Mouse (Mus musculus) natural killer cell, adult 2 months (primary cell): ENCODE results near the gene Olfr69.
"Not testable (repeated sequence)": the region's sequence is repeated elsewhere in the genome, so short reads cannot be mapped to it uniquely, and the experiment has no call there.

Experiments used
- DNase-seq, 2 experiments: peaks; one replicate each; pipeline ENCODE4 v3.0.0; 2022; ENCODE audit warnings: low spot score in 2 of 2

The Olfr69 gene

GRCm38 (mm10) chr7:103771494-103771893 is at the start of gene Olfr69:
Olfr69 (minus strand) TSS chr7:103771594.
- no peak for DNase-seq

GRCm38 (mm10) chr7:103815085-103815484 is 43.7 kb upstream of the Olfr69 start:
- not testable (repeated sequence) for DNase-seq

GRCm38 (mm10) chr7:103813766-103814165 is 42.4 kb upstream of the Olfr69 start, which contains the start of gene Hbb-bt:
Hbb-bt (minus strand) TSS chr7:103813996.
- no peak for DNase-seq

DNA sequence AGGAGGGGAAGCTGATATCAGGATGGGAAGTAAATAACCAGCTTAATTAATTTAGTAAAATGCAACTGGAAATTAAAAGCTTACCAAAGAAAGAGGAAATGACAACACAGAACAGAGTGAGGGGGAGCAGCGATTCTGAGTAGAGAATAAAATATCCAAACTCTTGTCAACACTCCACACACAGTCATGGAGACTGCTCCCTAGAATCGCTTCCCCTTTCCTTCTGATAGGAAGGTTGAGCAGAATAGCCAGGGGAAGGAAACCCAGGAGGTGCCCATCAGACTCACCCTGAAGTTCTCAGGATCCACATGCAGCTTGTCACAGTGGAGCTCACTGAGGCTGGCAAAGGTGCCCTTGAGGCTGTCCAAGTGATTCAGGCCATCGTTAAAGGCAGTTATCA is 41.8 kb upstream of the Olfr69 start:
- not testable (repeated sequence) for DNase-seq

DNA sequence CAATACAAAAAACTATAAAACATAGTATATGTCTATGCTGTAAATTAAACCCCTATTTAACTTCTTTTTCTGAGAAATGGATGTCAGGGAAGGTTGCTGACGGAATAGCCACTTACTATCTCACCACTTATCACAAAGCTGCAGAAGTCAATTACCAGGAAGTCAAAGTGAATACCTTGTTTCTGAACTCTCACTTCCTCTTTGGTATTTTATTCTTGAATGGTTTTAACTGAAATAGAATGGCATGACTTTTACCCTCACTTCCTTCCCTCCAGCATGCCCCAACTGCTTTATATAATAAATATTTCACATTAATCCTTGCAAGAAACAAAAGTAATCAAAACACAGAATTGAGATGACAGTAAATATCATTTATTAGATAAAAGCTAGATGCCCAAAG is 40.8 kb upstream of the Olfr69 start:
- no peak for DNase-seq

DNA sequence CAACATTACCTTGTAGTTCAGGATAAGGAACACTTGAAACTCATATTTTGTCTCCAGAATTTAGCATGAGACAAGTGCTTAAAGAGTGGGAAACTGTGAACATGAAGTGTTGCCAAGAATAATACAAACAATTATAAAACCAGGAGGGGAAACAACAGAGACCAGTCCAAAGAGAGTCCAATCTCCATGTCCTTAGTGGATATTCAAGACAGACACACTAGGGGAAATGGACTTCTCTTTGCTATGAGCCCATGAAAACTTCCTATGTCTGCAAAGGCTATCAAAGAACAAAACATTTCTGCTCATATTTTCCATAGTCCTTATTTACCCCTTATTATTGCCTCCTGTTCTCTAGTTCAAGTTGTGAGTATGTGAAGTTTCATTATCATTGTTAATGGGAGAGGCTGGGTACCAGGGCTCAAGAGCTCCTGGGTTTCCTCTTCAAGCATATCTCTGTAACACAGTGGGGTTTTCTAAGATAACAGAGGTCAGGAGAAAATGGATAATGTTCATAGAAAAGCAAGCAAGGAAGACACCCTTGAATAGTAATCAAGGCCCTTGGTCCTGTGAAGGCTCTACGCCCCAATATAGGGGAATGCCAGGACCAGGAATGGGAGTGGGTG is 39.9 kb upstream of the Olfr69 start:
- no peak for DNase-seq

- no peak for DNase-seq
Measured at GRCm38 (mm10) chr7:103810746-103811145, 39.4 kb upstream of the Olfr69 start.

GRCm38 (mm10) chr7:103810296-103810695 is 38.9 kb upstream of the Olfr69 start:
- DNase-seq = no peak

GRCm38 (mm10) chr7:103809801-103810155 is 38.4 kb upstream of the Olfr69 start:
- DNase-seq = no peak

- no peak for DNase-seq
Measured at GRCm38 (mm10) chr7:103808971-103809800, 37.8 kb upstream of the Olfr69 start.

GRCm38 (mm10) chr7:103808120-103808519 is 36.7 kb upstream of the Olfr69 start:
- not testable (repeated sequence) for DNase-seq

DNA sequence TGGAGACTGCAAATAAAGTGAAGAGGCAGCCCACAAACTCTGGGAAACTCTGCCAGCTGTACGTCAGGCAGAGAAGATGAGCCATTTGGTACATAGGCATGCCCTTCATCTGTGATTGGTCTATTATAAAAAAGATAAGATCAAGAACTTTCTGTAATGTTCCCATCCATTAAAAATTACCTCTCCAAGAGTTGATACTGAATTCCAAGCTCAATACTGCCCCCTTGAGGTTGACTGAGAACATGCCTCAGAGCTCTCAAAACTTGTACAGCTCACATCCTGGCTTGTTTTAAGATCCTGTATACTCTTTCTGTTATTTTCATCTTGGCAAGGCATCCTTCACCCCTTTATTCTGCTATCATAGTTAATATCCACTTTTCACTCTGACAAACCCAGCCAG is 35.5 kb upstream of the Olfr69 start:
- DNase-seq = no peak

DNA sequence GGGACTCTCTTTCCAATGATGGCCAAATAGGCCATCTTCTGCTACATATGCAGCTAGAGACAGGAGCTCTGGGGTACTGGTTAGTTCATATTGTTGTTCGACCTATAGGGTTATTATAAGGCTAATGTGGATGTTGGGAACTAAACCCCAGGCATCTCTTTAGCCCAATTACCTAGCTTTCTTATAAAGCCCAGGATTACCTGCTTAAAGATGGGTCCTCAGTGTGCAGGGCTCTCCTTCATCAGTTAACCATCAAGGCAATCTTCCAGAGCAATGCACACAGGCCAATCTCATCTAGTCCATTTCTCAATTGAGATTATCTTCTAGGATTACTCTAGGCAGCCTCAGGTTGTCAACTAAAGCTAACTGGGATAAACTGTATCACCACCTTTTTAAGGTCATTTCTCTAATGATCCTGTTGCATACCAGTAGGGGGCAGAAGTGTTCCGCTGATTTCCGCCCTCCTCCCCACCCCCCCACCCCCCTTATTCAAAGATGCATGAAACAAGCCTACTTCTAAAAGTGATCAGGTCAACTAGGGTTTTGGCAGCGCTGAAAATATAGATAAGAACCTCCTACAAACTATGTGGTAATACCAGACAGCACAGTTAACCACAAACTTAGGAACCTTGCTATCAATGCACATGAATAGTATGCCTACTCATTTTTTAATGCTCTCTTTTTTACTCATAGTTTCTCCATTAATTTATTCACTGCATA is 21.4 kb upstream of the Olfr69 start:
- DNase-seq = no peak

DNA sequence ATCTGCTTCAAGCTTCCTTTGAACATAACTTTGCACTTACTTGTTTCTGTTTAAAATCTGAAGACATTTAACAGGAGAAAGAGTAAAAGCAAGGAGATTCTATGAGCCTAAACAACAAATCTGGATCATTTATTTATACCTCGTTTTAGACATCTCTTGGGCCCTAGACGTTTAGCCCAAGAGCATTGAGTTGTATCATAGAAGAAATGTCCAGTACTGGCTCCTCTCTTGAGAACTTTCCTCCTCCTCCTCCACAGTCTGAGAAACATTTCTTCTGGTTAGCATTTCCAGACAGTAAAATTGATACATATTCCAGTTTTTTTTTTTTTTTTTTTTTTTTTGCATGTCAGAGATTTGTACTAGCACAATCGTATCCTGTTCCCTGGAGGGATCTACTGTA is 20.3 kb upstream of the Olfr69 start, which contains the start of gene Olfr67:
Gene Olfr67, minus strand, starts transcription at position 101 of the 400 bp plus-strand sequence.
- no peak for DNase-seq

DNA sequence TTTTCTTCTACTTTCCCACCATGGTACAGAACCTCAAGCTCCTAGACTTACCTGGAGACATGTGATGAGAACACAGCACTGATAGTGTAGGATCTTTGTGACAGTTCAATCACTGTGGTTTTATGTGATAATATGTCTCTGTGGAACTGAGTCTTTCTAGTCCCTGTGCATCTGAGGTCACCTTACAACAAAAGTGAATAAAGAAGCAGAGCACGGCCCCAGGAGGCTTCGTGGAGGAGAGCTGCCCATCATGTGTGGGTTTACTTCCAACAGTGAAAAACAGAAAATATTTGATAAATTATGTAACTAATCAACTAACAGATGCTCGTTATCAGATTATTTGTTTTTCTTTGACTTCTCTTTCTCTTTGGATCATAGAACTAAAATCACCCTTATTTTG is 8.2 kb upstream of the Olfr69 start, which contains the start of gene Olfr68:
Gene Olfr68, minus strand, starts transcription at position 101 of the 400 bp plus-strand sequence.
- no peak for DNase-seq

DNA sequence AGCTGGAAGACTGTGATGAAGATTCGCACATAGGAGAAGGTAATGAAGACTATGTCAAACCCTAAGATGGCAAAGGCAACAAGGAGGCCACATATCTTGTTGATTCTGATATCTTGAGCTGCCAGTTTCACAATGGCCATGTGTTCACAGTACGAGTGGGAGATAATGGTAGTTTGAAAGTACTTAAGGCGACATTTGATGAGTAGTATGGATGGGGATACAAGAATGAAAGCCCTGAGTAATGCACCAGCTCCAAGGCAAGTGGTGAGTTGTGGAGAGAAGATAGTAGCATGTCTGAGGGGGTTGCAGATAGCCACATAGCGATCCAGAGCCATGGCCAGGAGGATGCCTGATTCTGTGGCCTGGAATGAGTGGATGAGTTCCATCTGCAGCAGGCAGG is 6.3 kb upstream of the Olfr69 start:
- not testable (repeated sequence) for DNase-seq

DNA sequence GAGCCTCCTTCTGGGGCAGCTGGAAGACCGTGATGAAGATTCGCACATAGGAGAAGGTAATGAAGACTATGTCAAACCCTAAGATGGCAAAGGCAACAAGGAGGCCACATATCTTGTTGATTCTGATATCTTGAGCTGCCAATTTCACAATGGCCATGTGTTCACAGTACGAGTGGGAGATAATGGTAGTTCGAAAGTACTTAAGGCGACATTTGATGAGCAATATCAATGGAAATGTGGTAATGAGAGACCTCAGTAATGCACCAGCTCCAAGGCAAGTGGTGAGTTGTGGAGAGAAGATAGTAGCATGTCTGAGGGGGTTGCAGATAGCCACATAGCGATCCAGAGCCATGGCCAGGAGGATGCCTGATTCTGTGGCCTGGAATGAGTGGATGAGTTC is 3.7 kb downstream of the Olfr69 start:
- not testable (repeated sequence) for DNase-seq

- not testable (repeated sequence) for DNase-seq
Measured at GRCm38 (mm10) chr7:103762212-103762611, 9.2 kb downstream of the Olfr69 start.

GRCm38 (mm10) chr7:103757233-103757632 is 14.2 kb downstream of the Olfr69 start, which contains the start of gene Olfr630:
Olfr630 (minus strand) TSS chr7:103757333.
- DNase-seq = no peak

- no peak for DNase-seq
Measured at GRCm38 (mm10) chr7:103744843-103745242, 26.6 kb downstream of the Olfr69 start, which contains the start of gene Olfr629. Olfr629 (minus strand) TSS chr7:103744943.

DNA sequence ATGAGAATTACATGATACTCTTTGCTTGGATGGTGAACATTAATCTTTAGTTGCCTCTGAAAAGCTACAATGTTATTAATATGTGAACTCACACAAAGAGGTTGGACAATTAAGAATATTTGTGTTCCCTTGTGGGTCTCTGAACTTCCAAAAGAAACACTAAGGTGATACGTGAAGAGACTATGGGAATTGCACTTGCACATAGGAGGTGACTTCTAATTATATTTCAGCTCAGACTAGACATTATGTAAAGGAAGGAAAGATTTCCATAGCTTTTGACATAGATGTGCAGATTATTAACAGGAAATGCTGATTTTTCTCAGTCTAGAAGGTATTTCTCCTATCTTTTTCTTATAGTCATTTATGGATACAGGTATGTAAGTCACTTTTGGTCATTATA is 41.3 kb downstream of the Olfr69 start, which contains the start of gene Olfr628:
Gene Olfr628, plus strand, starts transcription at position 301 of the 400 bp plus-strand sequence.
- DNase-seq = no peak

DNA sequence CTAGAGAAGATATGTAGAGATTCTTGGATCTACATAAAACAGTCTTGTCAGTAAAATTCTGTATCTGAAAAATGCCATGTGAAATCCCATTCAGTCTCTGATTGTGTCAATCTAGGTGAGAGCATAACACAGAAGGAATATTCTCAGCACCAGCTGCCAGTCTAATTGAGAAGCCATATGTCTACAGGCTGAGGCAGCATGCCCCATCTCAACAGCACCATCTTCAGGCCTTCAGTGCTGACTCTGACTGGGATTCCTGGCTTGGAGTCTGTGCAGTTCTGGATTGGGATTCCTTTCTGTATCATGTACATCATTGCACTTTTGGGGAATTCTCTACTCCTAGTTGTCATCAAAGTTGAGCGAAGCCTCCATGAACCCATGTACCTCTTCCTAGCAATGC is 55.0 kb downstream of the Olfr69 start:
- DNase-seq = not testable (repeated sequence)
